Mouse (Mus musculus) erythroblast, embryonic 14.5 days (primary cell): ENCODE measurements around the gene Tenm3. TPM values are rescaled to one million over a fixed set of nuclear protein-coding genes. Genes with fewer than 3 reads are reported as not detected.

Experiments used
- H3K27me3 ChIP-seq: 2 replicates; pipeline ENCODE4 v1.6.1; 2012; ENCODE audit warnings: inconsistent platforms; ENCODE audit not compliant: control insufficient read depth
- H3K36me3 ChIP-seq: 2 replicates; pipeline ENCODE4 v1.6.1; 2012; ENCODE audit warnings: mild to moderate bottlenecking, inconsistent platforms; ENCODE audit not compliant: control insufficient read depth
- H3K4me1 ChIP-seq: 2 replicates; pipeline ENCODE4 v1.6.1; 2012; ENCODE audit warnings: inconsistent platforms; ENCODE audit not compliant: control insufficient read depth
- H3K4me3 ChIP-seq: replicated peaks from 2 replicates; pipeline ENCODE3; 2012; ENCODE audit warnings: moderate library complexity, mild to moderate bottlenecking, inconsistent platforms
- H3K9me3 ChIP-seq: 2 replicates; pipeline ENCODE4 v1.6.1; 2012; ENCODE audit warnings: low read length, inconsistent platforms, mixed read lengths; ENCODE audit not compliant: control insufficient read depth
- GATA1 ChIP-seq: IDR thresholded peaks from 2 replicates; pipeline ENCODE4 v1.6.1; 2012; ENCODE audit warnings: low read length, inconsistent platforms, mixed read lengths
- TAL1 ChIP-seq: IDR thresholded peaks from 3 replicates; pipeline ENCODE4 v1.6.1; 2012; ENCODE audit warnings: low read length, inconsistent platforms, mixed read lengths
- polyA plus RNA-seq: library from polyadenylated mRNA; stranded (reverse); fragments of >175 nt; gene quantifications from 2 replicates; pipeline ENCODE4 v1.2.3, GENCODE M21; 2012

Tenm3 gene
- polyA plus RNA-seq, 1 experiment, result under 0.01 TPM

DNA sequence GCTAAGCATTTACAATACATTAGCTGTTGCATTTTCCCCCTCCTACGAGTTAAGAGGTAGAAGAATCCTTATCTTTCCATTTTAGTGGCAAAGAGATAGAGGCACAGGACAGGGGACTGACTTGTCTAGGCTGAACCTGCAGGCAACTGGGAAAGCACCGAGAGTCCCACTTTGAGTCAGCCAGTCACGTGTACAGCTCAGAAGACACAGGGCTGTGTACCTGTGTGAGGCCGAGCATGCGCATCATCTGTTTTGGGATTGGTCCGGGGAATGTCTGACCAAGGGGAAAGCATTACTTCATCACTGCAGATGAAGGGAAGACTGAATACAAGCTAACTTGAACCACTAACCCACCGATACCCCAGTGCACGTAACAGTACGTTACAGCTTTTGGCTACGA is 526.3 kb downstream of the Tenm3 start:
- no peaks in the 10 kb centered on the region for H3K27me3 ChIP-seq
- H3K9me3 ChIP-seq, result peaks cover 14% of the 10 kb centered on the region
- no peaks in the 10 kb centered on the region for H3K4me1 ChIP-seq
- no peaks in the 10 kb centered on the region; the same call in 1 of the 2 replicates for H3K36me3 ChIP-seq
- TF ChIP-seq GATA1 (no peak), TAL1 (no peak)
- no peak overlapping the region for H3K4me3 ChIP-seq

DNA sequence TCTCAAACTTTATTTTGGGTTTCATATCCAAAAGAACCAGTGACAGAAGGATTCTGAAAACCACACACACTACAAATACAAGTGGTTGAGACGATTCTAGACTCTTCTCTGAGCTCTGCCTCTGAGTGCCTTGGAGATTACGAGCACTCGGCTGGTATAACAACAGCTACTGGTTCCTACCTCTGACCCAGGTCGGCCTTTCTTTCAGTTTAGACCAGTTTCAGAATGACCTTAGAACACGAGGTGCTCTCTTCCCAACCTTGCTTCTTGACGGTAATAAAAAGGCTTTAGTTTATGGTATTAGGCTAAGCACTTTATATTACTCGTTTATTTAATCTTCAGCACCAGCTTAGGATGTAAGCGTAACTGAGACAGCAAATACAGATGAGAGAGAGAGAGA is 528.1 kb downstream of the Tenm3 start:
- Histone ChIP-seq H3K9me3 (peaks cover 12% of the 10 kb centered on the region), H3K36me3 (no peaks in the 10 kb centered on the region; the same call in 1 of the 2 replicates), H3K4me3 (no peak overlapping the region), H3K27me3 (no peaks in the 10 kb centered on the region), H3K4me1 (no peaks in the 10 kb centered on the region)
- no peak for TF ChIP-seq TAL1
- no peak for TF ChIP-seq GATA1

DNA sequence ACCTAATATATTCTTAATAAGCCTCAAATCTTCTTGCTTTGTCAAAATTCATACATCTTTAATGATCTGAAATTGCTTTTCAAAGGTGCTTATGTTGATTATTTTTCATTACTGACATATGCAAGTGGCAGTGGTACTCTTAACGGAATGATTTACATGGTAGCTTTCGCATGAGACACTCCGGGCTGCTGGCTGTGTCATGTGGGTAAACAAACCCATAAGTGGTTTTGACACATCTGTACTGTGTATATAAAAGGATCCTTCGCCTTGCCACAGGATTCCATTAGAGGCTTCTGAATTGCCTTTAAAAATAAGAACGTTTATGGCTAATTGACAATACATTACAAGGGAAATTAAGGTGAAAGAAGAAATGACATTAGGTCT is 529.8 kb downstream of the Tenm3 start:
- no peaks in the 10 kb centered on the region; the same call in 1 of the 2 replicates for H3K36me3 ChIP-seq
- no peaks in the 10 kb centered on the region for H3K27me3 ChIP-seq
- H3K9me3 ChIP-seq, result peaks cover 18% of the 10 kb centered on the region
- no peaks in the 10 kb centered on the region for H3K4me1 ChIP-seq
- TF ChIP-seq GATA1 (no peak), TAL1 (no peak)
- no peak overlapping the region for H3K4me3 ChIP-seq

DNA sequence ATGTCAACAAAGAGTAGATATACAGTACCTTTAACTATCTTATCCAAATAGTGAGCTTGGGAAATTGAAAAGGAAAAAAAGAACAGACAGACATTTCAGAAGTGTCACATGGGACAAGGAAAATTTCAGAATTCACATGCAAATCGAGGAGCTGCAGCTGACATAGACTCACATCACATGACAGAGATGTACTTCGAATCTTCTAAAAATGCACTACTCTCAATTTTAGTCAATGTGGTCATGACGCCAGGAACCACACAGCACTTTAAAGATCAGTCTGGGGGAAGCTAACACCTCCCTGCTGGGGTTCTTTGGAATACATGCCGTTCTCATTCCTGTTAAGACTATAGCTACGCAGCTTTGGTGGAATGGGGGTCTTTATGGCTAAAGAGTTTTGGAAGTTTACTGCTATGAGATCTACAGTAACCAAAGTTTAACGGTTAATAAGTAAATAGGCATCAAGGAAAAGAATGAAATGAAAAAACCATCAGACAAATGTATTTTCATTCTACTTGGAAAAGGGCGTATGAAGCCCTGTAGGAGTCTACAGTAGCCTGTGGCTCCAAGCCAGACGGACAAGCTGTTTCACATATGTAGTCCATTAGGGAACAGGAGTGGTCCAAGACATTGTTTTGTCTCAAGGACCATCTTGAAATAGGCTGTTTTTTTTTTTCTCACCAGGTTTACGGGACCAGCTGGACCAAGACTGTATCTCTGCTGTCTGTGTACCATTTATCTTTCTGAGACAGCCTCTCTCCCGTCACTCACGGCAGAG is 530.4 kb downstream of the Tenm3 start:
- no peak for TF ChIP-seq GATA1
- no peak for TF ChIP-seq TAL1
- Histone ChIP-seq H3K9me3 (peaks cover 18% of the 10 kb centered on the region), H3K27me3 (no peaks in the 10 kb centered on the region), H3K36me3 (no peaks in the 10 kb centered on the region; the same call in 1 of the 2 replicates), H3K4me1 (no peaks in the 10 kb centered on the region), H3K4me3 (no peak overlapping the region)

DNA sequence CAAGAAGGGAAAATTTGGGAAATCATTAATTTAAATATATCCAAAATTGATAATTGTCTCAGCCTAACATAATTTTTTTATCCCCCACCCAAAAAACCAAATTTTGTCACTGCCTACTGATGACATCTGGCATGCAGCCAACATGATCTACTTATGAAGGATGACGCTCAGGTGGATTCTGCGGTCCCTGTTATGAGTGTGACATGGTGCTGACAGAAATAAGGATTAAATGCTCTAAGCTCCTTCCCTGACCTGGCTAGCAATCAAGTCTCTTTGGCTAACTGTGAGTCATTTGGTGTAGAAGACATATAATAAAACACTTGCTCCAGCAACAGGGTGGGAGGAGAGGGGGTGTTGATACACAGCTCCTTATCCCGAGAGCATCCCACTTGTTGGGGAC is 532.0 kb downstream of the Tenm3 start:
- TF ChIP-seq TAL1 (no peak), GATA1 (no peak)
- Histone ChIP-seq H3K4me3 (no peak overlapping the region), H3K36me3 (no peaks in the 10 kb centered on the region), H3K9me3 (peaks cover 13% of the 10 kb centered on the region), H3K4me1 (no peaks in the 10 kb centered on the region), H3K27me3 (no peaks in the 10 kb centered on the region)

DNA sequence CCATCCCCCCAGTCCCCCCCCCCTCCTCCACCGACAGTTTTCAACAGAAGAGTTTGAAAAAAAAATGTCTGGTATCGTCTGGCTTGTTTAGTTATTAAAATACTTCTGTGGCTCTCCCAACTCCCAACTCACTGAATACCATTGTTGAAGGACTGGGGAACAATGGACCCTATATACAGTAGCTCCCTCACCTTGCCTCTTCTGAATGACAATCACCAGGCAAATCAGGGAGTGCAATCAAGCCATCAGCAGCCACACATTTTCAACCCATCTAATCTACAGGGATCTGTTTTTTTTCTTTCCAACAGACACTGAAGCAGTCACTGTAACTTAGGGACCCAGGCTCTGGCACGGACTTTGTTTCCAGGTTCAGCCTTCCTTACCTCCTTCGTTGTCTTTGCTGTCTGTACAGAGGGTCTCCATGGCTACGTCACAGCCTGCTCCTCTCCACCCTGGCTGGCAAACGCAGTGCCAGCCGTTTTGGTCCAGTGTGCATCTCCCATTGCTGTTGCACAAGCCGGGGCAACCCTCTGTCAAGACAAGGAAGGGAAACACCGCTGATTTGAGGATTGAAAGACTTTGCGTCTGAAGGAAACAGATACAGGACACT is 533.4 kb downstream of the Tenm3 start:
- Histone ChIP-seq H3K4me1 (no peaks in the 10 kb centered on the region), H3K27me3 (no peaks in the 10 kb centered on the region), H3K4me3 (no peak overlapping the region), H3K9me3 (peaks cover 11% of the 10 kb centered on the region; the same call in 1 of the 2 replicates), H3K36me3 (no peaks in the 10 kb centered on the region)
- TF ChIP-seq GATA1, result no peak
- TF ChIP-seq TAL1, result no peak

DNA sequence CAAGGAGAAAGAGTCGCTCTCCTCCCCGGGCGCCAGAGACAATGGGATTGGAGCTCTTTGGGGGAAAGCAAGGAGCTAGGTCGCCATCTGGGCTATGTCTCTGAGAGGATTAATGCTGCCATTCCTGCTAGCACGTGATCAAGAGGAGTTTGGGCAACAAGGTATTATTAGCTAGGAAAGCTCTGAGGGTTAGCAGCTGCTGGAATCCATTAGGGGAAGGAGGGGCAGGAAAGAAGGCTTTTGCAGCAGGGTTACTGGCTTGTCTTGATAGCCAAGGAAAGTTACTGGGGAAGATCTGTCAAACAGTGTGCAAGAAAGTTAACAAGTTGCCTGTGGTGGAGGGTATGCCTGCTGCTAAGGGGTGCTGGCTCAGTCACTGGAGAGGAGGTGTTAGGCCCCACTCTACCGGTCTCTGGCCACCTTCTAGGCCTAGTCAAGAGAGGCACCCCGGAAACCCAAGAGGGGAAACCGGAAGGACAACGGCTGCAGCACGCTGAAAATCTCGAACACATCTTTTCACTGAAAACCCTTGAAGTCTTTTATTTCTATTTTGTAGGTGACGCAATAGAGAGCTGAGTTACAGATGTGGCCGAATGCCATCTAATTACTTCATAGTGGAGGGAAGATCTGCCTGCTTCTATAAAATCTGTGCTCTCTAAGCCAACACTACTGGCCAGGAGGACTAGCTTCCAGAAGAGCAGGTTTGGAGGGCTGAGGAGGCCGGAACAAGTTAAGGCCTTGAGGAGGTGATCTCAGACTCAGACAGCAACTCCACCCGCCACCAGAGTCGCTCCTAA is 534.4 kb downstream of the Tenm3 start:
- H3K9me3 ChIP-seq, result peaks cover 11% of the 10 kb centered on the region; the same call in 1 of the 2 replicates
- no peak overlapping the region for H3K4me3 ChIP-seq
- no peaks in the 10 kb centered on the region for H3K4me1 ChIP-seq
- TF ChIP-seq GATA1 (no peak), TAL1 (no peak)
- no peaks in the 10 kb centered on the region for H3K36me3 ChIP-seq
- H3K27me3 ChIP-seq, result no peaks in the 10 kb centered on the region

DNA sequence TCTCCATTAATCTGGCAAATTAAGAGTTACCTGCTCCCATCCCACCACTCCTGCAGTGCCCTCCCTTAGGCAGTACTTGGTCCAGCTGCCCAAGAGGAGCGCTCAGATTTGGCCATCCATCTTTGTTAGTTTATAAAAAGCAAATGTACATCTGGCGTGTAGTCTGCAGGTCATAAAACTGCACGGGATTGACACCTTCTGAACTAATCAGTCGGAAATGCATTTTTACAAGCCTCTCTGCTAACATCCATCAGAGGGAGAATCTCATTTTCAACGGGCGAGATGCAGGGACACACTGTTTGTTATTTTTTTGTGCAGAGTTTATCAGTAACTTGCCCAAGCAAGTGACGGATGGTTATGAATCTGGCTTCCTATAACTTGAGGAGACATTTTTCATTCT is 539.5 kb downstream of the Tenm3 start:
- no peaks in the 10 kb centered on the region for H3K36me3 ChIP-seq
- no peak overlapping the region for H3K4me3 ChIP-seq
- H3K4me1 ChIP-seq, result no peaks in the 10 kb centered on the region
- no peak for TF ChIP-seq TAL1
- TF ChIP-seq GATA1, result no peak
- peaks cover 8% of the 10 kb centered on the region; the same call in 1 of the 2 replicates for H3K9me3 ChIP-seq
- H3K27me3 ChIP-seq, result no peaks in the 10 kb centered on the region

DNA sequence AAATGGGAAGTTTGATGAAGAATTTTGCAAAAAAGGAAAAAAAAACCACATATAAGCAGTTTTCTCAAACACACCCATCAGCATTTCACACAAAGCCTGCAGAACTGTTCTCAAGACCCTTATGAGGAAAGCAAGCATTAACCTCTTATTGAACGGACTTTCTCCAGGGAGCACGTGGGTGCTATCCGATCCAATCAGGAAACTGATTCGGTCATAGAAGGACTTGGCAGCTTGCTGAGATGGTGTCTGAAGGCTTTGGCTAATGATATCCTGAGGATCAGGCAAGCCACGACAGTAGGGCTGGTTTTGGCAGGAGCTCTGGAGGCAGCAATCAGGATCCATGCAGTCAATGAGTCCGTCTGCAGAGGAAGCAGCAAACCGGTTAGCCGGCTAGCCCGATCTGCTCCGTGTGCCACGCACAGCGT is 543.1 kb downstream of the Tenm3 start:
- Histone ChIP-seq H3K4me1 (no peaks in the 10 kb centered on the region), H3K4me3 (no peak overlapping the region), H3K27me3 (no peaks in the 10 kb centered on the region), H3K36me3 (no peaks in the 10 kb centered on the region; the same call in 1 of the 2 replicates), H3K9me3 (peaks cover 21% of the 10 kb centered on the region)
- TF ChIP-seq GATA1 (no peak), TAL1 (no peak)
